Mouse (Mus musculus) embryonic facial prominence, embryonic 14.5 days (tissue): ENCODE measurements around the gene Usp7. TPM values are rescaled to one million over a fixed set of nuclear protein-coding genes. Genes with fewer than 3 reads are reported as not detected.
A peak's percentile ranks its signal among the peaks of the same experiment; 100 is the strongest.

ENCODE experiments used
- ATAC-seq: fragments of 200-750 bp; cut with Nextera tagmentation; 2 replicates; pipeline ENCODE4 v1.8.0; 2017; ENCODE audit warnings: low read depth, moderate number of reproducible peaks, moderate TSS enrichment
- DNase-seq: peaks from one replicate; pipeline ENCODE4 v3.0.0-alpha.2; 2015; ENCODE audit warnings: low spot score
- H3K27ac ChIP-seq: fragments of 300-500 bp; sonication (generic); replicated peaks from 2 replicates; pipeline ENCODE4 v1.5.1; 2014; ENCODE audit warnings: low read depth, mild to moderate bottlenecking, low read length, moderate library complexity
- H3K27me3 ChIP-seq: fragments of 300-500 bp; sonication (generic); replicated peaks from 2 replicates; pipeline ENCODE4 v1.6.1; 2014; ENCODE audit warnings: low read length; ENCODE audit not compliant: control insufficient read depth, insufficient read depth
- H3K36me3 ChIP-seq: fragments of 300-500 bp; sonication (generic); 2 replicates; pipeline ENCODE4 v1.6.1; 2014; ENCODE audit warnings: low read length, mixed read lengths; ENCODE audit not compliant: control insufficient read depth, insufficient read depth
- H3K4me1 ChIP-seq: fragments of 300-500 bp; sonication (generic); 2 replicates; pipeline ENCODE4 v1.6.1; 2014; ENCODE audit warnings: antibody characterized with exemption, low read length; ENCODE audit not compliant: control insufficient read depth, insufficient read depth
- H3K4me2 ChIP-seq: fragments of 300-500 bp; sonication (generic); 2 replicates; pipeline ENCODE4 v1.6.1; 2014; ENCODE audit warnings: low read depth, mild to moderate bottlenecking, low read length, moderate library complexity, mixed read lengths
- H3K4me3 ChIP-seq: fragments of 300-500 bp; sonication (generic); 2 replicates; pipeline ENCODE4 v1.5.1; 2014; ENCODE audit warnings: low read depth, mild to moderate bottlenecking, low read length
- H3K9ac ChIP-seq: fragments of 300-500 bp; sonication (generic); 2 replicates; pipeline ENCODE4 v1.6.1; 2014; ENCODE audit warnings: low read depth, mild to moderate bottlenecking, low read length, moderate library complexity, mixed read lengths
- H3K9me3 ChIP-seq: fragments of 300-500 bp; sonication (generic); 2 replicates; pipeline ENCODE4 v1.6.1; 2016; ENCODE audit warnings: low read length; ENCODE audit not compliant: control insufficient read depth
- WGBS: fragments of 180-500 bp; shearing (Covaris S2); extraction: QIAGEN DNeasy Blood & Tissue Kit; methylation state at CpG from one replicate; pipeline ENCODE4 v1.1.7; 2014; 5-methylcytosine and 5-hydroxymethylcytosine counted together
- polyA plus RNA-seq: library from polyadenylated mRNA; unstranded; fragments of >200 nt; fragmentation: Nextera tagmentation; extraction: Ambion mirVana; gene quantifications from 2 replicates; pipeline ENCODE4 v1.2.1, GENCODE M21; 2014

Usp7 gene
- polyA plus RNA-seq, 1 experiment from 2014 or later, result 35.7 TPM

DNA sequence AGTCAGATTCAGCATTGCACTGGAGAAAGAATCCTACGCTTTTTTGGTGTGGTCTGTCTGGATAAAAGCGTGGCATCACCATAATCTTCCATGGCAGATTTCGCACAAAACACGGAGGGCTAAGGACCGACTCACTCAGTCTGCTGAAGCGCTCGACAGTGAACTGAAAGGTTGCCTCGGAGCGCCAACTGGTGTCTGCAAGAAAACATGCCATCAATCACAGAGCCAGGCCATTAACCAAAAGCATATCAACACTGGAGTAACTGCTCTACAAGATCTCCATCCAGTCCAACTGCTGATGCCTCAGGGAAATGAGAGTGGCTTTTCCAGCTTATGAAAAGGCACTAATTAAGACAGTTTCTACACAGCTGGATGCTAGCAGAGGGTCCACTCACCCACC, 80.1 kb downstream of the Usp7 start:
- 77% methylated on average over 9 of the region's 9 CpGs for WGBS
- DNase-seq (no peak), ATAC-seq (no peak)
- Histone ChIP-seq H3K4me3 (no peak overlapping the region), H3K36me3 (peaks cover 88% of the 10 kb centered on the region), H3K27ac (no peak overlapping the region), H3K4me2 (no peak overlapping the region), H3K4me1 (0 out of 2 replicates have a peak, but pooled peaks cover 3% of the 10 kb centered on the region), H3K27me3 (no peaks in the 10 kb centered on the region), H3K9ac (no peak overlapping the region), H3K9me3 (no peaks in the 10 kb centered on the region)

DNA sequence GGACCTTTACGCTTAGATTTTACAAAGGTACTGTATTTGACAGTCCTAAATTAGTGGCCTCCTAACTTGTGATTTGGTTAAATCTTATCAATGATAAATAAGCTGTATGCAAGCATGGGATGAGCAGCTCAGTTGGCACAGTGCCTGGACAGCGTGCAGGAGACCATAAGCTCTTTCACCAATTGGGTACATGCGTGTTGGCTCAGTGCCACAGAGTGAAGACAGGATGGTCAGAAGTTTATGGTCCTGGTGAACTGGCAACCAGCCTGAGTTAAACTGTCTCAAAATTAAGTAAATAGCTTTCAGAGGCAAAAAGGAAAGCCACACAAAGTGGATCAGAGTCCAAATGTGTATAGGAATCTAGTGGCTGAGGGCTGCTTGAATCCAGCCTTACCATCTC, 91.5 kb downstream of the Usp7 start:
- H3K36me3 ChIP-seq, result peaks cover 97% of the 10 kb centered on the region
- no peak overlapping the region for H3K4me2 ChIP-seq
- 87% methylated on average over 3 of the region's 3 CpGs for WGBS
- H3K4me3 ChIP-seq, result no peak overlapping the region
- ATAC-seq, result no peak
- H3K9ac ChIP-seq, result no peak overlapping the region
- no peaks in the 10 kb centered on the region for H3K9me3 ChIP-seq
- no peaks in the 10 kb centered on the region for H3K27me3 ChIP-seq
- peak; percentile 22 for DNase-seq
- H3K4me1 ChIP-seq, result no peaks in the 10 kb centered on the region
- no peak overlapping the region for H3K27ac ChIP-seq

DNA sequence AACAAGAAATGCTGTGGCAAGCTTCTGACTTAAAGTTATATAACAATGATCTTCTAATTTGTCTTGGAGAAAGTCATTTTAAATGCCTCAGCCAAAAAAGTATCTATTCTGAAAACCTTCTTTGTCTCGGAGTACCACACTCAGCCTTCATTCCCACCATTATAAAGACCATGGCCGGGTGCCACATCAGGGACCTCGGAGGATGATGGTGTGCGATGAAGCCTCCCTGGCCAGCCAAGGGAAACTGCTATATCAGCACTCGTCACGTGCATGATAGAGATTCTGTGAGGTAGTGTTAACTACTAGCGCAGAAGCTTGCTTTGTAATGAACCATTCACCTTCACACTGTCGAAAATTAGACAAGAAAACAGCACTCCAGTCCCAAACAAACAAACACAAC, 92.6 kb downstream of the Usp7 start:
- H3K4me3 ChIP-seq, result no peak overlapping the region
- H3K27me3 ChIP-seq, result no peaks in the 10 kb centered on the region
- H3K4me1 ChIP-seq, result no peaks in the 10 kb centered on the region
- peaks cover 98% of the 10 kb centered on the region for H3K36me3 ChIP-seq
- no peak overlapping the region for H3K27ac ChIP-seq
- H3K4me2 ChIP-seq, result no peak overlapping the region
- no peaks in the 10 kb centered on the region for H3K9me3 ChIP-seq
- no peak for DNase-seq
- ATAC-seq, result no peak
- 91% methylated on average over 8 of the region's 8 CpGs for WGBS
- no peak overlapping the region for H3K9ac ChIP-seq

DNA sequence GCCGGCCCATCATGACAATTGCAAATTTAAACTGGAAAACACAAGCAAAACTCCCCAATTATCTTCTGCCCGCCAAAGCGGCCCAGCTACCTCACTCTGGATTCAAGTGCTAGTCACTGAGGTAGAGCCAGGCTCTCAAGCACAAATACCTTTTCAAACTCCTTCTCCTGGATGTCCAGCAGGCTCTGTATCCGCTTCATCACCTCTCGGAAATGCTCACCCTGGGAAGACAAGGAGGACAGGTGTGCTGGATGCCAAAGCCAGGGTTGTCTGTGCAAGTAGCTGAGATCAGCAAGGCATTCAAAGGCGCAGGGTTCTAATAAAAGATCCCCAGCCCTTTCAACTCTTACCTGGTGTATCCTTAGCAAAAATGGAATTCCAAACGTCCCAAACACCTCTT, 100.9 kb downstream of the Usp7 start:
- H3K36me3 ChIP-seq, result peaks cover 89% of the 10 kb centered on the region
- DNase-seq (no peak), ATAC-seq (no peak)
- H3K27me3 ChIP-seq, result no peaks in the 10 kb centered on the region
- 91% methylated on average over 7 of the region's 7 CpGs for WGBS
- no peaks in the 10 kb centered on the region for H3K9me3 ChIP-seq
- H3K4me1 ChIP-seq, result no peaks in the 10 kb centered on the region
- no peak overlapping the region for H3K4me3 ChIP-seq
- H3K9ac ChIP-seq, result no peak overlapping the region
- no peak overlapping the region for H3K27ac ChIP-seq
- no peak overlapping the region for H3K4me2 ChIP-seq

DNA sequence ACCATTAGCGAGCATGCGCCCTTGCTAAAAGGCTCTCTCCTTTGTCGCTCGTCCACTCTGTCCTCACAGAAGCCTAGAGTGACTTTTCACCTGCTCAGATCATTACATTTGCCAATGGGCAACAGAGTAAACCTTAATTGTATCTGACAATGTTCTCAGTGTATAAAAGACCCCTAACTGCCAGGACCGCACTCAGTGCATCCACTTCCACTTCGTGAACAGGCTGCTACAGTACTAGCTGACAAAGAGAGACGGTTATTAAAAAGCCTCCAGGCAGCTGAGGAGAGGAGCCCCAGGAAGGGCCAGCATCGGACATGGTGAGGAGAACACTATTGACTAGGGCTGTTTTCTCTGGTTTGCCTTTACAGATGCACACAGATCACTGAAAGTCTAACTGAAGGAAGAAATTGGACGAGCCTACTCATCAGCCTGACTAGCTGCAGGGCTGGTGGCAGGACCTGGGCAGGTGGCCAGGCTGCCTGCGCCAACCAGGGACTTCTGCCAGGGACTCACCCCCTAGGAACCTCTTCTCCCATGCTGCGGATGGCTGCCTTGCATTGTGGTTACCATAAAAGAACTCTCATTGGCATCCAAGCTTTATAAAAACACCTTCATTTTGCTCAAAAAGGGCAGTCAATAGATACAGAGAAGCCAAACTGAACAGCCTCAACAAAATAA, 102.0 kb downstream of the Usp7 start:
- Histone ChIP-seq H3K9ac (no peak overlapping the region), H3K27me3 (no peaks in the 10 kb centered on the region), H3K36me3 (peaks cover 83% of the 10 kb centered on the region), H3K4me3 (no peak overlapping the region), H3K27ac (no peak overlapping the region), H3K9me3 (no peaks in the 10 kb centered on the region), H3K4me1 (no peaks in the 10 kb centered on the region), H3K4me2 (no peak overlapping the region)
- 89% methylated on average over 11 of the region's 11 CpGs for WGBS
- DNase-seq, result no peak
- no peak for ATAC-seq

DNA sequence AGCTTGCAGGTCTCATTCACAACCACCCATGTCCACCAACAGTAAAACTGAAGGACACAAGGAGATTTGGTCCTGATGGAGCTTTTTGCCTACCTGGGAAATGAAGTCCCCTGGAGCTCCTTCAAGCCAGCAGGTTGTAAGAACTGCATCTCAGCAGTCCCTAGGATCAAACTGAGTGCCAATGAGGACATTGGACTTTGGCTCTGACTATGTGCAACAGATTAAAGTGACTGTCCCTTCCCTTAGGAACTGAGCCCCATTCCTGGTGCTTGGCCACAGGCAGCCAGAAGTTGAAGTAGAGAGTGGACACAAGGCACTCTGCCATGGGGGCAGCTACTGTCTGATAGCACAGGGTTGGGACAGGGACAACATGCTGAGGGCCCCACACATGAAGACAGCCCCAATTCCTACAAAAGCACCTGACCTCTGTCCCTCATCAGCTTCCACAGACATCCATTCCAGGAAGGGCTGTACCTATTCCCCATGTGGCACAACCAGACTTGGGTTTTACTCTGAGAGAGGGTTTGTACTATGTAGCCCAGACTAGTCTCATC, 104.5 kb downstream of the Usp7 start:
- Histone ChIP-seq H3K4me1 (no peaks in the 10 kb centered on the region), H3K4me2 (no peak overlapping the region), H3K9ac (no peak overlapping the region), H3K27me3 (no peaks in the 10 kb centered on the region), H3K4me3 (no peak overlapping the region), H3K27ac (no peak overlapping the region), H3K36me3 (peaks cover 58% of the 10 kb centered on the region), H3K9me3 (no peaks in the 10 kb centered on the region)
- ATAC-seq (no peak), DNase-seq (no peak)

DNA sequence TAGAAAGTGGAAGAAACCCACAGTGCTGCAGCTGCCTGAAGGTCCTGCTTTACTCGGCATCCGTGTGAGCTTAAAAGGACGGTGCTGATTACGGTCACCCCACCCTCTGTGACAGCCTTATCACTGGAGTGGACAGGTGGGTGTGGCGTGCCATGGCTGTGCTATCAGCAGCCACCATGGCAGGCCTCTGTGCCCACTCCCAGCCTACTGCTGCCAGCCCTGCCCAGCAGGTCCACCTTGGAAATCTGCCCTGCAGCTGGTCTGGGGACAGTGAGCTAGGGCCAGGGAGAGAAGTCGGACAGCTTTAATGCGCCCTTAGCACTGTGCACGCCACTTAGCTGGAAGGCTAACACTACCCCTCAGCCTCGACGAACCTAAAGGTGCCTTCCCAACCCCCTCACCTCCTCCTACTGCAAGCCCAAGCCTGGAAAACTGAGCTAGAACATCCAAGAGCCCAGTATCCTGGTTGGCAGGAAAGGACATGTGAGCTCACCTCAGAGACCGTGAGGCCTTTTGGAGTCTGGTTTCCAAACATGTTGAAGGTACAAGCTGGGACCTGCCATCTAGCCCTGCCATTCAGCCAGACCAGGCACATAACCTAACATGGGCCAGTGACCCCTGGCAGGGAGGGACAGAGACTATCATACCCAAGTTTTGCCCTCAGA, 105.1 kb downstream of the Usp7 start:
- ATAC-seq (no peak), DNase-seq (no peak)
- H3K4me3 ChIP-seq, result no peak overlapping the region
- H3K27me3 ChIP-seq, result no peaks in the 10 kb centered on the region
- no peaks in the 10 kb centered on the region for H3K9me3 ChIP-seq
- H3K4me2 ChIP-seq, result no peak overlapping the region
- H3K9ac ChIP-seq, result no peak overlapping the region
- H3K4me1 ChIP-seq, result no peaks in the 10 kb centered on the region
- no peak overlapping the region for H3K27ac ChIP-seq
- peaks cover 52% of the 10 kb centered on the region for H3K36me3 ChIP-seq
- 91% methylated on average over 11 of the region's 11 CpGs for WGBS

DNA sequence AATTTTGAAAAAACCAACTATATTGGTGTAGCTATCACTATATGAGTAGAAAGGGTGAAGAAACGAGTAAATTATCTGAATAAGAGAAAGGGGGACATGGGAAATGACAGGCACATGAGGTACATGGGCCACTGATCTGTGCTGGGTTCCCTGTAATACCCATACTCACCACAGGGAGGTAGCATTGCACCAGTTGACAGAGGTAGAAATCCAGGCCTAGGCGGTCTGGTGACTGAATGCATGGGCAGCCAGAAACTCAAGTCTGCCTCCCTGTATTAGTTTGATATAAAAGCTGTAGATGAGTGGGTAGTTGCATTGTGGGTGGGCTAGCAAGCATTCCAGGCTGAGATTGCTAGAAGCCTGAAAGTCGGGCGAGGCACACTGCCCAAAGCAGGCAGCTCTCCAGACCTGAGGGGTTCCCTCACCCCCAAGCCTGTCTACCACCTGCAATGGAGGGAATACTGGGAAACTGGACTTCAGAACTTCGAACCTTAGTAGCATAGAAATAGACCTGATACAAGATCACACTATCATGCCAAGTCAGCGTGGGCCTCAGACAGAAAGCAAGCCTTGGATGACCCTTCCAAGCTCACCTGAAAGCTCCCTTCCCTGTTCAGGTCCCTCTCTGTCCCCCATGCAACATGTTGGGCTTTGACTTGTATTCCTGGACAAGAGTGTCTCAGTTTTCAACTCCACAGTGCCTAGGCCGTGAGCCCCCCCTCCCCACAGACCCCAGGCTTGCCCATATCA, 105.8 kb downstream of the Usp7 start:
- DNase-seq (peak; percentile 60), ATAC-seq (peak; percentile 58; the same call in 1 of the 2 replicates)
- no peak overlapping the region for H3K4me3 ChIP-seq
- H3K9me3 ChIP-seq, result no peaks in the 10 kb centered on the region
- H3K4me1 ChIP-seq, result no peaks in the 10 kb centered on the region
- no peak overlapping the region for H3K4me2 ChIP-seq
- H3K27me3 ChIP-seq, result no peaks in the 10 kb centered on the region
- no peak overlapping the region for H3K27ac ChIP-seq
- H3K9ac ChIP-seq, result no peak overlapping the region
- WGBS, result 61% methylated on average over 7 of the region's 7 CpGs
- peaks cover 45% of the 10 kb centered on the region for H3K36me3 ChIP-seq
